Mouse (Mus musculus) regulatory T cell (primary cell): Measurements from ENCODE around the gene Ripk4.

Source experiments
- in situ Hi-C: fragments of 300-600 bp; cut with MboI, MseI; formaldehyde crosslinking; loops from one replicate; pipeline ENCODE4 v1.15.1; 2025; ENCODE audit warnings: high pct_unique_total_duplicates

Gene Ripk4

GRCm38 (mm10) chr16:97734760-97735322 lies 28.7 kb downstream of the Ripk4 start:
- in situ Hi-C loops, result no loop called here

DNA sequence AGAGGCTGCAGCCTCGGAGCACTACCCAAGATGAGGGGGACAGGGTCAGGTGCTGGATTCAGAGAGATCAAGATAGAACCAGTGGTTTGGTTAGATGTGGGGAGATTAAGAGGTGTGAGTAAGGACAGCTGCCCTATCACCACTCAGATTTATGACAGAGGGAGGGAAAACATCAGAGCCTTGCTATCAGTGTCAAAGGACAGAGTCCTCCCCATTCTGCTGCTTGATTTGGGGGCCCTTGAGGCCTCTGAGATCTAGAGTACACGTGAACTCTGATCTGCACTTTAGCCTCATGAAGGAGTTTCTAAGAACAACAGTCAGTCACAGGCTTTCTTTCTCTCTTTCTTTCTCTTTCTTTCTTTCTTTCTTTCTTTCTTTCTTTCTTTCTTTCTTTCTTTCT lies 30.0 kb downstream of the Ripk4 start:
- in situ Hi-C loops, result no loop called here

DNA sequence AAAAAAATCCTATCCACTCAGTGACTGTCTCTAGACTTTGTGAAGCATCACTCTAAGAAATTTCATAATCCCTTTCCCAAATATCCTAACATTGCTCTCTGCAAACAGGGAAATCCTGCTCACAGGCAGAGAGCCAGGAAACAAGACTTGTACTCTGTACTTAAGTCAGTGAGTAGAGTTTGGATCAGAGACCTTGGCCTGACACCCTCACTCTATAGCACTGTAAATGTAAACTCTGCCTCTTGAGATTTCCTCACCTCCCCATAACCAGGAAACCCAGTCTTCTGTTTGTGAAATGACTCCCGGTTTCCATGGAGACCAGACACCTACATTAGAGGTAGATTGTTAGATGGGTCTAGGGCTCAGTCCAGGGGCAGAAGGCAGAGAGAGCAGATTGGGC lies 33.3 kb downstream of the Ripk4 start:
- in situ Hi-C loops, result no loop called here

- in situ Hi-C loops, result no loop called here
Observed at GRCm38 (mm10) chr16:97726436-97726835, 37.2 kb downstream of the Ripk4 start.

DNA sequence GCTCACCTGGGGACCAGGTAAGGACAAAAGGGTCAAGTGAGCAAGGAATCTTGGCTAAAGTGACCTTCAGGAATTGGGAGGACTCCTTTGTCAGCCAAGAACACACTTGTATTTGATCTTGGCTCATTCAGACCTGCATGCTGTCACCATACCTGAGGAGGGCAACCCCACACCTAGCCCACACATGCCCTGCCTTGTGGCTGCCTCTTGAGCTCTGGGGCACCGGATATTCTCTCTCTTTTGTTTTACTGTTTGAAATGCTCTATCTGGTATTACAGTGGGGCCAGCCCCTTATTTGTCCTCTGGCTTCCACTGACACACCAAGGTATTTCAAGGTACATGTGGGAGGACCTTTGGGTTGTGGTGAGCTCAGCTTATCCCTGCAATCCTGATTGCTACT lies 43.5 kb downstream of the Ripk4 start:
- in situ Hi-C loops, result no loop called here

DNA sequence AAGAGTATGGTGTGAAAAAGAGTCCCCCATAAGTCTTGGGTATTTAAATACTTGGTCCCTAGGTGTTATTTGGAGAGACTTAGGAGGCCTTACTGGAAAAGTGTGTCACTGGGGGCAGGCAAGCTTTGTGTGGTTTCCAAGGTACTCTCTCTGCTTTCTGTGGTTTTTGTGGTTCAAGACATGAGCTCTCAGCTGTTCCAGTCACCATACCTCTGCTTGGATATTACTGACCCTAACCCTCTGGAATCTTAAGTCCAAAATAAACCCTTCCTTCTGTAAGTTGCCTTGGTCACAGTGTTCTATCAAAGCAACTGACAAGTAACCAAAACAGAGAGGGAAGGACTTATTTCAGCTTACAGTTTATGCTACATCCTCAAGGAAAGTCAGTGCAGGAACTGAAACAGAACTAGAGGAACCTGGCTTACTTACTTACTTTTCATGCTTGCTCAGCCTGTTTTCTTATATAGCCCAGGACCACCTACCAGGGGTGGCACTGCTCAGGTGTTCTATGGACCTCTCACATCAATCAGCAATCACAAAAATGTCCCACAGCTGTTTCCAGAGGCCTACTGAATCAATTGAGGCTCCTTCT lies 44.1 kb downstream of the Ripk4 start:
- in situ Hi-C loops, result no loop called here

- in situ Hi-C loops, result no loop called here
Observed at GRCm38 (mm10) chr16:97716567-97716966, 47.0 kb downstream of the Ripk4 start.

- in situ Hi-C loops, result no loop called here
Observed at GRCm38 (mm10) chr16:97712129-97712528, 51.5 kb downstream of the Ripk4 start.

DNA sequence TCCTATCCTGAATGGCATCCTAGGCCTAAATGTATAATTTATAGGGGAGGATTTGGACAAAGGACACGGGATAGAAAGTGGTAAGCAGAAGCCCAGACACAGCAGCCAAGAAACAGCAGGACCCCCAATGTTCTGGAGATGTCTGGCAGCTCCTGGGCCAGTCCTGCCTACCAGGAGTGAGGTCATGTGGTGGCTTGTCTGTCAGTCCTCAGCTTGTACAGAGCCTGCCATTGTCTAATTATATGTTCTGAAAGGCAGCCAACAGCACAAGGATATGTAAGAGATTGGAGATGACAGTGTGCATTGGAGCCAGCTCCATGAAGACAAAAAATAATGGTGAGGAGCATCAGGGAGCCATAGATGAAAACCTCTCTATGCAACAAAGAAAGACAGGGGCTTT lies 61.7 kb downstream of the Ripk4 start:
- in situ Hi-C loops, result no loop called here

- in situ Hi-C loops, result no loop called here
Observed at GRCm38 (mm10) chr16:97697769-97698168, 65.8 kb downstream of the Ripk4 start.

DNA sequence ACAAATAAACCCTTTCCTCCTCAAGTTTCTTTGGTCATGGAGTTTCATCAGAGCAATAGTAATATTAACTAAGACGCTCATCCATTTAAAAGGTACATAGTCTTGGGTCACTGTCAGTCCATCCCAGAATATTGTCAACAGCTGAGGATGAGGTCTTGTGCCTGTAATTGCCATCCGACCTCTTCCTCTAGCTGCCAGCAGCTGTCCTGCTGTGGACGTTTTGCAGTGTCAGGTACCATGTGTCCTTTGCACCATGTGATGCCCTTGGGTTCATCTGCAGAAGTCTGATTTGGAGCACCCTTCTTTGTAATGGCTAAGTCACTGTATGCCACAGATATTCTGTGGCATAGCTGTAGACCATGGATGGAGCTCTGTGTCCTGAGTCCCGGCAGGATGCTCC lies 67.9 kb downstream of the Ripk4 start:
- in situ Hi-C loops, result no loop called here
